Mouse (Mus musculus) liver, adult 2 months (tissue): ENCODE data around the gene Hand1. TPM values are rescaled to one million over a fixed set of nuclear protein-coding genes. Genes with fewer than 3 reads are reported as not detected.

Experiments
- DNase-seq: peaks from one replicate; pipeline ENCODE4 v3.0.0-alpha.2; 2011; ENCODE audit warnings: low read depth, low spot score; ENCODE audit errors: extremely low read depth
- H3K27ac ChIP-seq: fragments of 200-500 bp; replicated peaks from 2 replicates; pipeline ENCODE4 v1.5.1; 2012; ENCODE audit warnings: low read depth, mild to moderate bottlenecking, control low read depth, inconsistent platforms, low read length; ENCODE audit not compliant: insufficient read depth
- H3K27me3 ChIP-seq: fragments of 200-500 bp; 2 replicates; pipeline ENCODE4 v1.6.1; 2012; ENCODE audit warnings: mild to moderate bottlenecking, moderate library complexity, low read length, inconsistent platforms; ENCODE audit not compliant: control insufficient read depth, insufficient read depth
- H3K36me3 ChIP-seq: fragments of 200-500 bp; 2 replicates; pipeline ENCODE4 v1.6.1; 2012; ENCODE audit warnings: low read length, inconsistent platforms; ENCODE audit not compliant: control insufficient read depth, insufficient read depth
- H3K4me1 ChIP-seq: fragments of 200-500 bp; 2 replicates; pipeline ENCODE4 v1.6.1; 2011; ENCODE audit warnings: low read length; ENCODE audit not compliant: control insufficient read depth, insufficient read depth
- H3K4me3 ChIP-seq: fragments of 200-500 bp; 2 replicates; pipeline ENCODE4 v1.5.1; 2011; ENCODE audit warnings: low read depth, mild to moderate bottlenecking, control low read depth, low read length, moderate library complexity; ENCODE audit not compliant: insufficient read depth
- H3K79me2 ChIP-seq: fragments of 200-500 bp; 2 replicates; pipeline ENCODE4 v1.6.1; 2012; ENCODE audit warnings: inconsistent platforms, mild to moderate bottlenecking, low read length, moderate library complexity; ENCODE audit not compliant: control insufficient read depth, insufficient read depth
- H3K9ac ChIP-seq: fragments of 200-500 bp; 2 replicates; pipeline ENCODE4 v1.6.1; 2012; ENCODE audit warnings: low read depth, mild to moderate bottlenecking, control low read depth, inconsistent platforms, low read length
- CTCF ChIP-seq: fragments of 200-500 bp; IDR thresholded peaks from 2 replicates; pipeline ENCODE4 v1.5.1; 2011; ENCODE audit warnings: low read depth, low read length, control low read depth
- POLR2A ChIP-seq: fragments of 200-500 bp; IDR thresholded peaks from 2 replicates; pipeline ENCODE4 v1.6.1; 2011; ENCODE audit warnings: low read length, control low read depth; ENCODE audit not compliant: insufficient read depth; ENCODE audit errors: extremely low read depth
- WGBS: fragments of 180-500 bp; shearing (Covaris S2); methylation state at CpG from one replicate; pipeline ENCODE4 v1.1.7; 2018; 5-methylcytosine and 5-hydroxymethylcytosine counted together
- polyA plus RNA-seq: library from polyadenylated mRNA; depleted of rRNA; stranded (reverse); fragments of >200 nt; gene quantifications from 2 replicates; pipeline ENCODE4 v1.2.3, GENCODE M21; 2012
- total RNA-seq: library from RNA; depleted of rRNA; stranded (reverse); fragments of >200 nt; gene quantifications from 2 replicates; pipeline ENCODE4 v1.2.3, GENCODE M21; 2014

The Hand1 gene
- total and polyA plus RNA-seq, 2 experiments, result not detected

GRCm38 (mm10) chr11:57819999-57820581, 12.5 kb downstream of the Hand1 start:
- TF ChIP-seq POLR2A (no peak), CTCF (peak; percentile 87)
- Histone ChIP-seq H3K27me3 (no peaks in the 10 kb centered on the region), H3K36me3 (no peaks in the 10 kb centered on the region), H3K27ac (no peak overlapping the region), H3K4me1 (no peaks in the 10 kb centered on the region), H3K79me2 (no peaks in the 10 kb centered on the region), H3K4me3 (no peak overlapping the region), H3K9ac (no peak overlapping the region)
- 32% methylated on average over 9 of the region's 9 CpGs for WGBS
- peak; percentile 24 for DNase-seq

- Histone ChIP-seq H3K9ac (no peak overlapping the region), H3K27me3 (no peaks in the 10 kb centered on the region), H3K36me3 (no peaks in the 10 kb centered on the region), H3K79me2 (no peaks in the 10 kb centered on the region), H3K27ac (no peak overlapping the region), H3K4me3 (no peak overlapping the region), H3K4me1 (no peaks in the 10 kb centered on the region)
- WGBS, result 89% methylated on average over 4 of the region's 4 CpGs
- TF ChIP-seq POLR2A (no peak), CTCF (0 out of 2 replicates have a peak, but pooled peaks have one; percentile 7)
- DNase-seq, result no peak
Observed at GRCm38 (mm10) chr11:57818189-57818588, 14.4 kb downstream of the Hand1 start.

GRCm38 (mm10) chr11:57813641-57814040, 19.0 kb downstream of the Hand1 start:
- Histone ChIP-seq H3K4me3 (no peak overlapping the region), H3K79me2 (no peaks in the 10 kb centered on the region), H3K36me3 (peaks cover 2% of the 10 kb centered on the region; the same call in 1 of the 2 replicates), H3K27me3 (no peaks in the 10 kb centered on the region), H3K9ac (no peak overlapping the region), H3K27ac (no peak overlapping the region), H3K4me1 (no peaks in the 10 kb centered on the region)
- TF ChIP-seq POLR2A (no peak), CTCF (no peak)
- WGBS, result 98% methylated on average over 3 of the region's 3 CpGs
- DNase-seq, result no peak

- TF ChIP-seq POLR2A (no peak), CTCF (no peak)
Observed at GRCm38 (mm10) chr11:57812212-57812611, 20.4 kb downstream of the Hand1 start.

GRCm38 (mm10) chr11:57811006-57811405, 21.6 kb downstream of the Hand1 start:
- H3K9ac ChIP-seq, result no peak overlapping the region

More at GRCm38 (mm10) chr11:57812212-57812611, 20.4 kb downstream of the Hand1 start:
- Histone ChIP-seq H3K79me2 (no peaks in the 10 kb centered on the region), H3K4me3 (no peak overlapping the region), H3K36me3 (peaks cover 5% of the 10 kb centered on the region), H3K9ac (no peak overlapping the region), H3K27me3 (no peaks in the 10 kb centered on the region), H3K27ac (no peak overlapping the region), H3K4me1 (no peaks in the 10 kb centered on the region)
- over 99% methylated on average over 8 of the region's 8 CpGs for WGBS
- no peak for DNase-seq

GRCm38 (mm10) chr11:57809732-57810098, 22.9 kb downstream of the Hand1 start:
- Histone ChIP-seq H3K79me2 (no peaks in the 10 kb centered on the region), H3K4me1 (no peaks in the 10 kb centered on the region), H3K36me3 (peaks cover 5% of the 10 kb centered on the region), H3K9ac (no peak overlapping the region), H3K27me3 (no peaks in the 10 kb centered on the region), H3K4me3 (no peak overlapping the region), H3K27ac (no peak overlapping the region)
- 93% methylated on average over 8 of the region's 8 CpGs for WGBS
- DNase-seq, result no peak
- TF ChIP-seq POLR2A (no peak), CTCF (no peak)

More at GRCm38 (mm10) chr11:57811006-57811405, 21.6 kb downstream of the Hand1 start:
- DNase-seq, result no peak
- Histone ChIP-seq H3K27me3 (no peaks in the 10 kb centered on the region), H3K4me1 (no peaks in the 10 kb centered on the region), H3K4me3 (no peak overlapping the region), H3K79me2 (no peaks in the 10 kb centered on the region), H3K36me3 (peaks cover 5% of the 10 kb centered on the region), H3K27ac (no peak overlapping the region)
- WGBS, result 71% methylated on average over 7 of the region's 7 CpGs
- TF ChIP-seq CTCF, result no peak
- TF ChIP-seq POLR2A, result no peak
